10 mouse cellular contexts compared by ENCODE assay signal in genomic region chr3:135594238-135594917, GRCm38 (mm10).
A peak's percentile ranks its signal among the peaks of the same experiment; 100 is the strongest.
DNase-seq lines count a peak whose midpoint lies in the region; ATAC-seq and TF ChIP-seq lines count a peak whose summit lies in the region.
"Had no signal": no experiment of that assay in that cellular context is flagged by ENCODE, and none has a peak within 500 bp of the region (broad histone marks: within the 10 kb centered on the region; RNA-seq: fewer than 3 reads in every experiment).

No protein-coding gene starts in this region.

- TF ChIP-seq CTCF in spleen, adult 2 months (IDR thresholded peaks at IDR 0.05; ENCODE audit: extremely low read depth, insufficient read depth, insufficient read length, insufficient replicate concordance): peak; percentile 22; the same call in 1 of the 2 replicates

- H3K27ac ChIP-seq in spleen, adult 2 months (ENCODE audit: insufficient read depth, low read length): peak overlapping the region; percentile 54
- no peak overlapping the region for H3K27ac ChIP-seq in hindbrain, embryonic 16.5 days (ENCODE audit: low read depth, low read length)
- H3K27ac ChIP-seq: heart, embryonic 13.5 days had no signal

- H3K27me3 ChIP-seq in spleen, adult 2 months (ENCODE audit: control insufficient read depth, insufficient read depth, low read length): no peaks in the 10 kb centered on the region
- H3K27me3 ChIP-seq in hindbrain, embryonic 16.5 days (replicated peaks; ENCODE audit: control insufficient read depth, insufficient read depth, low read length): no peaks in the 10 kb centered on the region
- H3K27me3 ChIP-seq: heart, embryonic 13.5 days had no signal

- peaks cover 14% of the 10 kb centered on the region; the same call in 1 of the 2 replicates for H3K4me1 ChIP-seq in spleen, adult 2 months (ENCODE audit: control insufficient read depth, insufficient read depth, insufficient read length)
- H3K4me1 ChIP-seq in hindbrain, embryonic 16.5 days (ENCODE audit: control insufficient read depth, insufficient read depth, low read depth, low read length): no peaks in the 10 kb centered on the region

- H3K4me3 ChIP-seq in spleen, adult 2 months (ENCODE audit: extremely low read depth, insufficient read depth, insufficient read length): no peak overlapping the region
- no peak overlapping the region for H3K4me3 ChIP-seq in hindbrain, embryonic 16.5 days (ENCODE audit: low read length)
- H3K4me3 ChIP-seq: heart, embryonic 13.5 days had no signal

- TF ChIP-seq POLR2A in spleen, adult 2 months (IDR thresholded peaks at IDR 0.05; ENCODE audit: low read depth, low read length): no peak

- H3K4me2 ChIP-seq in hindbrain, embryonic 16.5 days (ENCODE audit: low read length): no peak overlapping the region
- H3K4me2 ChIP-seq: heart, embryonic 13.5 days had no signal

- ATAC-seq in hindbrain, embryonic 16.5 days: no peak

- peak; percentile 94 for DNase-seq in heart, adult 11 months
- DNase-seq in heart, postnatal 4 days: no peak
- DNase-seq in spleen, adult 2 months (ENCODE audit: low read depth in 1 of 2, low spot score in 2 of 2): peak in 1 of 2 experiments; percentile 46
- no peak for DNase-seq in spleen, adult 12 weeks (ENCODE audit: low spot score)
- DNase-seq in lung, postnatal 25 days (ENCODE audit: low spot score): peak; percentile 48
- DNase-seq in thymus, postnatal 36 days: peak; percentile 51 to 61
- DNase-seq in layer of hippocampus, postnatal 25 days (ENCODE audit: extremely low spot score in 1 of 2, low spot score in 1 of 2): no peak
- DNase-seq: right cerebral cortex, postnatal 14 days had no signal

- no peak overlapping the region for H3K9ac ChIP-seq in hindbrain, embryonic 16.5 days (ENCODE audit: low read depth, low read length)
- H3K9ac ChIP-seq: heart, embryonic 13.5 days had no signal

- H3K36me3 ChIP-seq in spleen, adult 2 months (ENCODE audit: control insufficient read depth, insufficient read depth, low read length): peaks cover 43% of the 10 kb centered on the region
- H3K36me3 ChIP-seq in hindbrain, embryonic 16.5 days (ENCODE audit: control insufficient read depth, insufficient read depth, low read length): peaks cover 10% of the 10 kb centered on the region; the same call in 1 of the 2 replicates

- 37% methylated on average over 21 of the region's 21 CpGs for WGBS in spleen, adult 2 months
- WGBS in hindbrain, embryonic 16.5 days: 82% methylated on average over 21 of the region's 21 CpGs

- H3K9me3 ChIP-seq in hindbrain, embryonic 16.5 days (ENCODE audit: control insufficient read depth, low read length): no peaks in the 10 kb centered on the region
- H3K9me3 ChIP-seq: heart, embryonic 13.5 days had no signal

Comparison
In these comparisons a context has a peak if more than half of its experiments do, and no peak if none do; other contexts are left out.
1. DNase-seq: peak in heart, adult 11 months (single experiment), lung, postnatal 25 days (single experiment) and thymus, postnatal 36 days (2 of 2); none in heart, postnatal 4 days (single experiment), spleen, adult 12 weeks (single experiment) and layer of hippocampus, postnatal 25 days (0 of 2).